Mouse (Mus musculus): Measurements from ENCODE around the gene Samm50. TPM values are rescaled to one million over a fixed set of nuclear protein-coding genes. Genes with fewer than 3 reads are reported as not detected.

The Samm50 gene
- total RNA-seq, 4 experiments from 2014 or later, result 102 to 106 (median 104) TPM

GRCm38 (mm10) chr15:84210941-84211340 lies 18.9 kb downstream of the Samm50 start:
- no peak for DNase-seq (ENCODE audit: low spot score in 2 of 2)

GRCm38 (mm10) chr15:84211564-84211963 lies 19.5 kb downstream of the Samm50 start:
- no peak for DNase-seq (ENCODE audit: low spot score in 2 of 2)

- peak; percentile 62 to 94 for DNase-seq (ENCODE audit: low spot score in 2 of 2)
These were observed 20.2 kb downstream of the Samm50 start for GRCm38 (mm10) chr15:84212031-84212755.

GRCm38 (mm10) chr15:84212756-84213105 lies 20.7 kb downstream of the Samm50 start:
- no peak for DNase-seq (ENCODE audit: low spot score in 2 of 2)

GRCm38 (mm10) chr15:84213162-84213739 lies 21.2 kb downstream of the Samm50 start:
- no peak for DNase-seq (ENCODE audit: low spot score in 2 of 2)

- DNase-seq (ENCODE audit: low spot score in 2 of 2), result no peak
These were observed 22.4 kb downstream of the Samm50 start for GRCm38 (mm10) chr15:84214476-84214875.

- no peak for DNase-seq (ENCODE audit: low spot score in 2 of 2)
These were observed 23.2 kb downstream of the Samm50 start for GRCm38 (mm10) chr15:84215273-84215672.

GRCm38 (mm10) chr15:84216026-84216425 lies 24.0 kb downstream of the Samm50 start:
- no peak for DNase-seq (ENCODE audit: low spot score in 2 of 2)

GRCm38 (mm10) chr15:84216461-84217084 lies 24.5 kb downstream of the Samm50 start:
- DNase-seq (ENCODE audit: low spot score in 2 of 2), result no peak

- DNase-seq (ENCODE audit: low spot score in 2 of 2), result no peak
These were observed 26.1 kb downstream of the Samm50 start for GRCm38 (mm10) chr15:84217969-84218782.

GRCm38 (mm10) chr15:84218783-84219271 lies 26.8 kb downstream of the Samm50 start:
- DNase-seq (ENCODE audit: low spot score in 2 of 2), result no peak

- no peak for DNase-seq (ENCODE audit: low spot score in 2 of 2)
These were observed 29.5 kb downstream of the Samm50 start for GRCm38 (mm10) chr15:84221539-84221938.

GRCm38 (mm10) chr15:84223423-84223822 lies 31.4 kb downstream of the Samm50 start:
- no peak for DNase-seq (ENCODE audit: low spot score in 2 of 2)

GRCm38 (mm10) chr15:84224779-84225178 lies 32.7 kb downstream of the Samm50 start:
- DNase-seq (ENCODE audit: low spot score in 2 of 2), result no peak

GRCm38 (mm10) chr15:84226918-84227317 lies 34.9 kb downstream of the Samm50 start:
- no peak for DNase-seq (ENCODE audit: low spot score in 2 of 2)

GRCm38 (mm10) chr15:84230661-84231060 lies 38.6 kb downstream of the Samm50 start:
- no peak for DNase-seq (ENCODE audit: low spot score in 2 of 2)

GRCm38 (mm10) chr15:84231113-84231712 lies 39.2 kb downstream of the Samm50 start:
- DNase-seq (ENCODE audit: low spot score in 2 of 2), result peak; percentile 30 to 76

GRCm38 (mm10) chr15:84231721-84232561 lies 39.9 kb downstream of the Samm50 start, which contains the start of gene Parvb:
Gene Parvb, plus strand, starts transcription at chr15:84232043.
- DNase-seq (ENCODE audit: low spot score in 2 of 2), result peak; percentile 40 to 49

- no peak for DNase-seq (ENCODE audit: low spot score in 2 of 2)
These were observed 40.6 kb downstream of the Samm50 start for GRCm38 (mm10) chr15:84232609-84233008.
